Mouse (Mus musculus) limb, embryonic 12.5 days (tissue): Measurements from ENCODE around the gene Odf3l1. TPM values are rescaled to one million over a fixed set of nuclear protein-coding genes. Genes with fewer than 3 reads are reported as not detected.

Source experiments
- ATAC-seq: fragments of 200-750 bp; cut with Nextera tagmentation; 2 replicates; pipeline ENCODE4 v1.8.0; 2017; ENCODE audit warnings: low read depth, moderate TSS enrichment; ENCODE audit not compliant: insufficient number of reproducible peaks, insufficient read depth, low FRiP score, low TSS enrichment
- H3K27ac ChIP-seq: fragments of 300-500 bp; sonication (generic); 2 replicates; pipeline ENCODE4 v1.5.1; 2016; ENCODE audit warnings: mild to moderate bottlenecking, moderate library complexity
- H3K27me3 ChIP-seq: fragments of 300-500 bp; sonication (generic); 2 replicates; pipeline ENCODE4 v1.6.1; 2016; ENCODE audit warnings: mild to moderate bottlenecking, moderate library complexity
- H3K36me3 ChIP-seq: fragments of 300-500 bp; sonication (generic); 2 replicates; pipeline ENCODE4 v1.6.1; 2016; ENCODE audit warnings: mild to moderate bottlenecking, moderate library complexity
- H3K4me1 ChIP-seq: fragments of 300-500 bp; sonication (generic); replicated peaks from 2 replicates; pipeline ENCODE4 v1.6.1; 2016
- H3K4me2 ChIP-seq: fragments of 300-500 bp; sonication (generic); 2 replicates; pipeline ENCODE4 v1.6.1; 2016; ENCODE audit warnings: mild to moderate bottlenecking, moderate library complexity
- H3K4me3 ChIP-seq: fragments of 300-500 bp; sonication (generic); replicated peaks from 2 replicates; pipeline ENCODE4 v1.5.1; 2016; ENCODE audit warnings: mild to moderate bottlenecking
- H3K9ac ChIP-seq: fragments of 300-500 bp; sonication (generic); replicated peaks from 2 replicates; pipeline ENCODE4 v1.6.1; 2016; ENCODE audit warnings: mild to moderate bottlenecking, moderate library complexity
- H3K9me3 ChIP-seq: fragments of 300-500 bp; sonication (generic); 2 replicates; pipeline ENCODE4 v1.6.1; 2016; ENCODE audit warnings: mild to moderate bottlenecking, moderate library complexity
- WGBS: fragments of 180-500 bp; shearing (Covaris S2); methylation state at CpG from one replicate; pipeline ENCODE4 v1.1.7; 2016; 5-methylcytosine and 5-hydroxymethylcytosine counted together
- polyA plus RNA-seq: library from polyadenylated mRNA; unstranded; fragments of >200 nt; fragmentation: Nextera tagmentation; extraction: Ambion mirVana; gene quantifications from 2 replicates; pipeline ENCODE4 v1.2.1, GENCODE M21; 2016

Odf3l1 gene
- polyA plus RNA-seq, 1 experiment from 2014 or later, result 0.53 TPM

GRCm38 (mm10) chr9:56882283-56882682, 17.8 kb upstream of the Odf3l1 start:
- H3K4me2 ChIP-seq, result no peak overlapping the region
- peaks cover 56% of the 10 kb centered on the region for H3K4me1 ChIP-seq
- H3K9ac ChIP-seq, result no peak overlapping the region; the same call in 1 of the 2 replicates

GRCm38 (mm10) chr9:56881539-56882082, 17.1 kb upstream of the Odf3l1 start:
- H3K4me1 ChIP-seq, result peaks cover 62% of the 10 kb centered on the region
- WGBS, result 82% methylated on average over 3 of the region's 3 CpGs
- H3K9ac ChIP-seq, result no peak overlapping the region; the same call in 1 of the 2 replicates
- H3K36me3 ChIP-seq, result peaks cover 34% of the 10 kb centered on the region
- peak; percentile 53 for ATAC-seq
- no peaks in the 10 kb centered on the region for H3K27me3 ChIP-seq
- no peak overlapping the region for H3K4me3 ChIP-seq
- no peaks in the 10 kb centered on the region for H3K9me3 ChIP-seq
- no peak overlapping the region for H3K4me2 ChIP-seq
- H3K27ac ChIP-seq, result peak overlapping the region; percentile 94

More at GRCm38 (mm10) chr9:56882283-56882682, 17.8 kb upstream of the Odf3l1 start:
- H3K27ac ChIP-seq, result peak overlapping the region; percentile 94
- no peaks in the 10 kb centered on the region for H3K9me3 ChIP-seq
- ATAC-seq, result no peak
- H3K4me3 ChIP-seq, result no peak overlapping the region
- peaks cover 35% of the 10 kb centered on the region for H3K36me3 ChIP-seq
- WGBS, result 64% methylated on average over 4 of the region's 4 CpGs
- H3K27me3 ChIP-seq, result no peaks in the 10 kb centered on the region

- Histone ChIP-seq H3K36me3 (peaks cover 26% of the 10 kb centered on the region), H3K27ac (peak overlapping the region; percentile 94), H3K4me1 (peaks cover 62% of the 10 kb centered on the region), H3K9me3 (no peaks in the 10 kb centered on the region), H3K4me3 (no peak overlapping the region), H3K4me2 (peak overlapping the region; percentile 5; the same call in 1 of the 2 replicates), H3K9ac (no peak overlapping the region), H3K27me3 (no peaks in the 10 kb centered on the region)
- 41% methylated on average over 9 of the region's 9 CpGs for WGBS
- ATAC-seq, result peak; percentile 52
Measured at GRCm38 (mm10) chr9:56880790-56881189, 16.3 kb upstream of the Odf3l1 start.

- Histone ChIP-seq H3K4me2 (no peak overlapping the region), H3K4me1 (peaks cover 68% of the 10 kb centered on the region), H3K4me3 (no peak overlapping the region), H3K9ac (no peak overlapping the region), H3K36me3 (peaks cover 6% of the 10 kb centered on the region), H3K27ac (no peak overlapping the region), H3K9me3 (no peaks in the 10 kb centered on the region), H3K27me3 (no peaks in the 10 kb centered on the region)
- WGBS, result 77% methylated on average over 5 of the region's 5 CpGs
- no peak for ATAC-seq
Measured at GRCm38 (mm10) chr9:56877284-56877683, 12.8 kb upstream of the Odf3l1 start.

DNA sequence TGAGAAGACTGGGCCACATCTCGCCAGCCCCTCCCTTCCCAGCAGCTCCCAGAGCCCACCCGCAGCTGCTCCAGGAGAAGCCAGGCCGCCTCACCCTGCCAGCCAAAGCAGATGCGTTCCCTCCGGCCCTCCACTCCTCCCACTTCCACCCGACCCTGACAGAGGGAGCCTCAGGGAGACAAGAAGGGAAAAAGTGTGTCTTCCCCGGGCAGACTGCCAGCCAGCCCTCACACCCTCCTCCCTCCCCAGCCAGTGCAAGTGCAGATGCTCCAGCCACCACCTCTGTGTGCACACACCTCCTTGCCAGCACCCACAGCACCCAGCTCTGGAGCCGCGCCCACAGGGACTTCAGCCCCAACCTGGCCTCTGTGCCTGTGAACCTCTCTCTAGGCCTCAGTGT, 12.3 kb upstream of the Odf3l1 start:
- no peaks in the 10 kb centered on the region for H3K9me3 ChIP-seq
- no peak overlapping the region for H3K27ac ChIP-seq
- WGBS, result 50% methylated on average over 9 of the region's 9 CpGs
- no peaks in the 10 kb centered on the region for H3K27me3 ChIP-seq
- H3K4me3 ChIP-seq, result no peak overlapping the region
- H3K9ac ChIP-seq, result no peak overlapping the region; the same call in 1 of the 2 replicates
- H3K4me2 ChIP-seq, result no peak overlapping the region
- H3K36me3 ChIP-seq, result peaks cover 6% of the 10 kb centered on the region
- ATAC-seq, result no peak
- peaks cover 68% of the 10 kb centered on the region for H3K4me1 ChIP-seq

DNA sequence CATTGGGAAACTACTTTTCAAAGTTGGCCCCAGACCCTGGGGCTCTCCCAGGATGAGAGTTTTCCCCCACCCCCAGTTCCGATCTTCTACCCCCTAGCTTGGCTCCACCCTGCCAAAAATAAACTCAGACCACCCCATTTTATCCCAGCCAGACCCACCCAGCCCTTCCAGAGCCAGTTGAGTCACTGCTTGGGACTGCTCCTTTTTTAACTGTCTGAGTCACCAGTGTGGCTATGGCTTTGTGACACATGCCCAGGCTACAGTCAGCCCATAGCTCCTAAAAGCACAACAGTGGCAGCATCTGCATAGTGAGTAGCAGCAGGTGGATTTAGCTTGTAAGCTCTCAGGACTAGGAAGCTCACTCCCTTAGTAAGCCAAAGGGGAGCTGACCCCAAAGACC, 8.6 kb upstream of the Odf3l1 start:
- WGBS, result 81% methylated on average over 1 of the region's 1 CpGs
- ATAC-seq, result no peak
- 0 out of 2 replicates have a peak overlapping the region, but pooled peaks have one; percentile 35 for H3K27ac ChIP-seq
- peaks cover 6% of the 10 kb centered on the region for H3K36me3 ChIP-seq
- H3K4me1 ChIP-seq, result peaks cover 70% of the 10 kb centered on the region
- H3K4me3 ChIP-seq, result no peak overlapping the region
- H3K9ac ChIP-seq, result no peak overlapping the region
- no peak overlapping the region for H3K4me2 ChIP-seq
- no peaks in the 10 kb centered on the region for H3K9me3 ChIP-seq
- H3K27me3 ChIP-seq, result no peaks in the 10 kb centered on the region

DNA sequence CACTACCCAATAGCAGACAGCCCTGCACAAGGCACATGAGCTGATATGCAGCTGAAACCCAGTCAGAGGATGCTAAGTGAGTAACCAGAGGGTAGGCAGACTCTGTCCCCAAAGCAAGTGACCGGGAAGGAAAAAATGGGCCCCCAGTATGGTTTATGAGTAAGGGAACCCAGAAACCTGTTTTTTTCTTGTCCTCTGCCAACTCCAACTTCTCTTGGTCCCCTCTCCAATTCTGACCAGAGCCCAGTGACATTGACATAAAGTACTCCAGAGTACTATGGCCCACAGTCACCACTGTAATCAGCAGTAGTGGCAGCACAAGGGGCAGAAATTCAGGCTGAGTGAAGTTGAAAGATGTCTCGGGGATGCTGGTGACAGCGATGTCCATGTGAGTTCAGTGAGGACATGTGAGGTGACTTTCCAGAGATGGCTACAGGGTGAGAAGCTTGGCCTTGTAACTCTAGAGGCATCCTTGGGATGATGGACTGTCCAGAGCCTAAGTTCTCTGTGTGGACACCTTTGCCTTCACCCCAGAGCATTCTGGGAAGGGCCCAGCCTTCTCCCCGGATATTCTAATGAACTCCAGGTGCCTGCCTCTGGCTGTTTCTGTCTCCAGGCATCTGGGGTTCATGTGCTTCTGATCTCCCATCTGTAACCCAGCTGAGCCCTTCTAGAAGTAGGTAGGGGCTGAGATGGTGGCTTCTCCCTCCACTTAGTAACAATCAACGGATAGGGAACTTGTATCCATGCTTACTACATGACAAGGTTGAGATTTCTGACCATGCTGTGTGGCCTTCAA, 7.8 kb upstream of the Odf3l1 start:
- Histone ChIP-seq H3K9me3 (no peaks in the 10 kb centered on the region), H3K4me1 (peaks cover 73% of the 10 kb centered on the region), H3K4me3 (no peak overlapping the region), H3K4me2 (no peak overlapping the region), H3K9ac (no peak overlapping the region), H3K36me3 (peaks cover 6% of the 10 kb centered on the region), H3K27ac (0 out of 2 replicates have a peak overlapping the region, but pooled peaks have one; percentile 8), H3K27me3 (no peaks in the 10 kb centered on the region)
- WGBS, result 65% methylated on average over 5 of the region's 5 CpGs
- no peak for ATAC-seq

DNA sequence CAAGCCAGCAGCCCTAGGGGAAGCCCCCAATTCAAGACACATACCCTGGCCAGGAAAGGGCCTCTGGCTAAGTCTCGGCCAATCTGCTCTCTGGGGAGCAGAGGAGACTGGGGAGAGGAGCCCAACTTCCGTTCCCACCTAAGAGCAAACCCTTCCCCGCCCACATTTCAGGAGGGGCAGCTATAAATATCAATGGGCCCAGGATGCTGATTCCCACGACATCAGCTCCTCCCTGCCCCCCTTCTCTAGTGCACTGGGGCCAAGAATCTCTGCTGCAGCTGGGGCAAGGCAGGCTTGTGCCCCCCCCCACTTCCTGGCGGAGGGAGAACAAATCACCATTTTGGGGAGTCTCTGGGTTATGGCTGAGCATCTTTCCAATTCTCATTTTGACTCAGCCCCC, 6.7 kb upstream of the Odf3l1 start:
- H3K36me3 ChIP-seq, result no peaks in the 10 kb centered on the region
- no peak overlapping the region for H3K4me2 ChIP-seq
- WGBS, result 38% methylated on average over 5 of the region's 5 CpGs
- H3K9ac ChIP-seq, result no peak overlapping the region
- no peaks in the 10 kb centered on the region for H3K9me3 ChIP-seq
- H3K27ac ChIP-seq, result no peak overlapping the region
- H3K27me3 ChIP-seq, result no peaks in the 10 kb centered on the region; the same call in 1 of the 2 replicates
- no peak for ATAC-seq
- no peak overlapping the region for H3K4me3 ChIP-seq
- H3K4me1 ChIP-seq, result peaks cover 78% of the 10 kb centered on the region

- H3K4me3 ChIP-seq, result no peak overlapping the region
- no peaks in the 10 kb centered on the region for H3K9me3 ChIP-seq
- H3K27ac ChIP-seq, result no peak overlapping the region
- WGBS, result 54% methylated on average over 10 of the region's 10 CpGs
- H3K27me3 ChIP-seq, result peaks cover 1% of the 10 kb centered on the region; the same call in 1 of the 2 replicates
- peaks cover 83% of the 10 kb centered on the region for H3K4me1 ChIP-seq
- H3K4me2 ChIP-seq, result no peak overlapping the region
- no peaks in the 10 kb centered on the region for H3K36me3 ChIP-seq
- ATAC-seq, result no peak
- no peak overlapping the region for H3K9ac ChIP-seq
Measured at GRCm38 (mm10) chr9:56870778-56871177, 6.3 kb upstream of the Odf3l1 start.

DNA sequence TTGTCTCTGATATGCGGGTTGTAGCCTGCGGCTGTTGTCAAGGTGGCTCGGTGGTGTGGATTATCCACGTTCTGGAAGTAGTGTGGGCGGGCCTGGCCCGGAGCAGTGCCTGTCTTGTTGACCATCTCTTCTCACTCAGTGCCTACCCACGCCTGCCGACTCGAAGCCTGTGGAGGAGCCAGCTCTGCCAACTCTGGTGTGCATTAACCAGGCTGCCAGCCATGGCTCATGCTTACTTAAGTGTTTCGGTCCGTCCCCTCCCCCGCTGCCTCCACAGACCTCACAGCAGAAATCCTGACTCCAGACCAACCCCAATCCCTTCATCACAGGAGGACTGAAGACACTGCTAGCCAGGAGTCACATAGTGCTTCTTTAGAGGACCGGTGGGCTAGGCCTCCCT, 5.1 kb upstream of the Odf3l1 start:
- Histone ChIP-seq H3K4me1 (peaks cover 94% of the 10 kb centered on the region), H3K27ac (no peak overlapping the region)

DNA sequence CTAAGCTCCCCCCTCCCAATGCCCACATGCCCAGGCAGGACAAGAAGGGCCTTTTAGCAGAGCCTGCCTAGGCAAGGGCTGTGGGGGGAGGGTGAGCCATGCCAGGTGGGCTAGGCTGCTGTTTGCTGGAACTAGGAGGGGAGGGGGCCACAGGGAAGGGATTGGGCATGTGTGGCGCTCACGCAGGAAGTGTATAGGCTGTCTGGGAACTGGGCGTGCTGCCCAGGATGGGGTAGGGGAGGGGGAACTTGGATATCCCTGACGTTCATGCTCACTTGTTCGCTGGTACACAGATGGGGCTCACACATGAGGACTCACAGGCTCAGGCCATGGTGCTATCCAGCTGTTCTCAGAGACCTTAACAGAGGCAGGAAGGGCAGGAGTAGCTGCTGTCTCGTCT, 3.8 kb upstream of the Odf3l1 start:
- peak; percentile 27; the same call in 1 of the 2 replicates for ATAC-seq
- no peaks in the 10 kb centered on the region for H3K36me3 ChIP-seq
- H3K4me2 ChIP-seq, result peak overlapping the region; percentile 68
- H3K9me3 ChIP-seq, result no peaks in the 10 kb centered on the region
- 32% methylated on average over 6 of the region's 6 CpGs for whole genome bisulfite sequencing
- peaks cover 94% of the 10 kb centered on the region for H3K4me1 ChIP-seq
- H3K27me3 ChIP-seq, result peaks cover 4% of the 10 kb centered on the region; the same call in 1 of the 2 replicates
- H3K4me3 ChIP-seq, result 0 out of 2 replicates have a peak overlapping the region, but pooled peaks have one; percentile 51
- H3K9ac ChIP-seq, result peak overlapping the region; percentile 42; the same call in 1 of the 2 replicates
- H3K27ac ChIP-seq, result peak overlapping the region; percentile 76

More for the DNA sequence above, 5.1 kb upstream of the Odf3l1 start:
- Histone ChIP-seq H3K9ac (no peak overlapping the region), H3K4me3 (no peak overlapping the region), H3K36me3 (no peaks in the 10 kb centered on the region), H3K27me3 (peaks cover 4% of the 10 kb centered on the region; the same call in 1 of the 2 replicates), H3K4me2 (no peak overlapping the region), H3K9me3 (no peaks in the 10 kb centered on the region)
- 75% methylated on average over 13 of the region's 13 CpGs for WGBS
- ATAC-seq, result no peak
